Mouse (Mus musculus): ENCODE measurements around the gene Fam155a. TPM values are rescaled to one million over a fixed set of nuclear protein-coding genes. Genes with fewer than 3 reads are reported as not detected.

Gene Fam155a
- polyA plus RNA-seq, 1 experiment from 2014 or later = 1.0 TPM

DNA sequence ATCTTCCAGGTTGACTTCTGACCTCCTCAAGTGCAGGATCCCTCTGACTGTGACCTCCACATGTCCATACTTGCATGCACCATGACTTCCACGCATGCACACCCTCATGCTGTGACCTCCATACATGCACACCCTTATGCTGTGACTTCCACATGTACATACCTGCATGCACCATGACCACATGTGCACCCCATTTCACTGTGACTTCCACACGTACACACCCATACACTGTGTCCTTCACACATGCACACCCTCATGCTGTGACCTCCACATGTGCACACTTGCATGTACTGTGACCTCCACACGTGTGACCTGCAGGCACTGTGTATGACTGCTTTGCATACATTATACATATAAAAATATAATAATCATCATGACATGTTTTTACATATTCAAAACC lies 570.9 kb downstream of the Fam155a start:
- Histone ChIP-seq H3K27me3 (no peaks in the 10 kb centered on the region), H3K4me1 (0 out of 2 replicates have a peak, but pooled peaks cover 7% of the 10 kb centered on the region), H3K36me3 (no peaks in the 10 kb centered on the region), H3K27ac (no peak overlapping the region), H3K9ac (no peak overlapping the region), H3K4me3 (no peak overlapping the region), H3K4me2 (no peak overlapping the region), H3K9me3 (no peaks in the 10 kb centered on the region)
- no peak for ATAC-seq (ENCODE audit: insufficient number of reproducible peaks, insufficient read depth, low FRiP score, low TSS enrichment, low read depth)
- 79% methylated on average over 3 of the region's 3 CpGs for WGBS

DNA sequence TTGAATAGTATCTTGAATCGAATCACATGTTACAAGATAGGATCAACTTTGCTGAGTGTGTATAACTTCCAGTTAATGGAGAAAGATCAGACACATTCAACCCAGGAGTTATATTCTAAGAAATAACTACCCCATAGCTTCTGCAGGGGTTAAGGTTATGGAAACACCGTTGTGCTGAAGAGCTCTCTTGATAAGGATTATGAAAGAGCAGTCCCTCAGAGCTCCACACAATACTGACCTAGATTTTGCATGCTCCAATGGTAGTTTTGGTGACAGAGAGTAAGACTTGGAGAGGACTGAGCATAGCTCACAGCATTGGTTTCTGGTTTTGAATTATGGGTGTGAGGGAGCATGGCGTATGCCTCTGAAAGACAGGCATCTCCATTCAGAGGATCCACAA lies 579.3 kb downstream of the Fam155a start:
- Histone ChIP-seq H3K36me3 (no peaks in the 10 kb centered on the region), H3K4me2 (no peak overlapping the region), H3K9ac (no peak overlapping the region), H3K27ac (no peak overlapping the region), H3K4me3 (no peak overlapping the region), H3K4me1 (no peaks in the 10 kb centered on the region), H3K9me3 (no peaks in the 10 kb centered on the region), H3K27me3 (no peaks in the 10 kb centered on the region)
- ATAC-seq (ENCODE audit: insufficient number of reproducible peaks, insufficient read depth, low FRiP score, low TSS enrichment, low read depth) = no peak
- 85% methylated on average over 3 of the region's 3 CpGs for WGBS

- H3K27me3 ChIP-seq = no peaks in the 10 kb centered on the region
- H3K4me1 ChIP-seq = no peaks in the 10 kb centered on the region
- H3K36me3 ChIP-seq = no peaks in the 10 kb centered on the region
- no peak overlapping the region for H3K4me3 ChIP-seq
- whole genome bisulfite sequencing = 42% methylated on average over 4 of the region's 4 CpGs
- no peak overlapping the region for H3K9ac ChIP-seq
- no peak overlapping the region for H3K27ac ChIP-seq
- no peak for ATAC-seq (ENCODE audit: insufficient number of reproducible peaks, insufficient read depth, low FRiP score, low TSS enrichment, low read depth)
- no peak overlapping the region for H3K4me2 ChIP-seq
- H3K9me3 ChIP-seq = no peaks in the 10 kb centered on the region
Measured at GRCm38 (mm10) chr8:9188616-9189015, 582.3 kb downstream of the Fam155a start.

- Histone ChIP-seq H3K36me3 (no peaks in the 10 kb centered on the region), H3K9ac (no peak overlapping the region), H3K4me1 (no peaks in the 10 kb centered on the region), H3K4me3 (no peak overlapping the region), H3K9me3 (no peaks in the 10 kb centered on the region), H3K4me2 (no peak overlapping the region), H3K27me3 (no peaks in the 10 kb centered on the region), H3K27ac (no peak overlapping the region)
- no peak for ATAC-seq (ENCODE audit: insufficient number of reproducible peaks, insufficient read depth, low FRiP score, low TSS enrichment, low read depth)
- WGBS = 55% methylated on average over 2 of the region's 2 CpGs
Measured at GRCm38 (mm10) chr8:9185200-9185599, 585.8 kb downstream of the Fam155a start.

GRCm38 (mm10) chr8:9182461-9182860 lies 588.5 kb downstream of the Fam155a start:
- H3K4me2 ChIP-seq = no peak overlapping the region
- no peaks in the 10 kb centered on the region for H3K4me1 ChIP-seq
- H3K9ac ChIP-seq = no peak overlapping the region
- 85% methylated on average over 7 of the region's 7 CpGs for WGBS
- no peaks in the 10 kb centered on the region for H3K9me3 ChIP-seq
- ATAC-seq (ENCODE audit: insufficient number of reproducible peaks, insufficient read depth, low FRiP score, low TSS enrichment, low read depth) = no peak
- H3K36me3 ChIP-seq = no peaks in the 10 kb centered on the region
- no peak overlapping the region for H3K4me3 ChIP-seq
- no peak overlapping the region for H3K27ac ChIP-seq
- H3K27me3 ChIP-seq = no peaks in the 10 kb centered on the region

DNA sequence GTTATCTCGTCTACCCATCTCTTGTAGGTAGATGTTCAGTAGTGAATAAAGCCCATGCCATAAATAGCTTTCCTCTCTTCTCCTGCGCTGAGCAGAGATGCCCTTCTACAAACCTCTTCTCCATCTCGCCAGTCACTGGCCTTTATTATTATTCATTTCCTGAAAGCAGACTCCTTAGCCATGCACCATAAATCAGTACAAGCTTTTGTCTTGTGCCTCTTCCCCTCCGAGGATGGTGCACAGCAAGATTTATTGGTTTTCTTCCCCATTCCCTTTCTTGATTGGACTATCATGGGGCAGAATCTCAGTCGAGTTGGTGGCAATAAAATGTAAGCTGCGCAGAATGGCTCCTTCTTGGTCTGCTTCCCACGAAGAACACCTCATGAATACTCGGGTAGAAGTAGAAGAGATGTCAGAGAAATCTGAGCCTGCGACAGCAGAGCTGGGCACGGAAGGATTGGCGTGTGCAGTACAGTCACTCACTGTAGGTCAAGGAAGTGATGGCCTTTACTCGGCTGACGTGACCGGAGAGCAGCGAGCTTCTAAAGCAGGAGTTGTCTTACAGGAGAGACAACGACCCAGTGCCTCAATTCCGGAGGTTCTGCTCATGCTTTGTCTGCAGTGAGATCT lies 590.2 kb downstream of the Fam155a start:
- WGBS = 87% methylated on average over 17 of the region's 17 CpGs
- ATAC-seq (ENCODE audit: insufficient number of reproducible peaks, insufficient read depth, low FRiP score, low TSS enrichment, low read depth) = no peak
- H3K4me1 ChIP-seq = no peaks in the 10 kb centered on the region
- H3K27ac ChIP-seq = no peak overlapping the region
- H3K4me3 ChIP-seq = no peak overlapping the region
- no peak overlapping the region for H3K4me2 ChIP-seq
- no peaks in the 10 kb centered on the region for H3K27me3 ChIP-seq
- no peak overlapping the region for H3K9ac ChIP-seq
- no peaks in the 10 kb centered on the region for H3K36me3 ChIP-seq
- H3K9me3 ChIP-seq = no peaks in the 10 kb centered on the region

DNA sequence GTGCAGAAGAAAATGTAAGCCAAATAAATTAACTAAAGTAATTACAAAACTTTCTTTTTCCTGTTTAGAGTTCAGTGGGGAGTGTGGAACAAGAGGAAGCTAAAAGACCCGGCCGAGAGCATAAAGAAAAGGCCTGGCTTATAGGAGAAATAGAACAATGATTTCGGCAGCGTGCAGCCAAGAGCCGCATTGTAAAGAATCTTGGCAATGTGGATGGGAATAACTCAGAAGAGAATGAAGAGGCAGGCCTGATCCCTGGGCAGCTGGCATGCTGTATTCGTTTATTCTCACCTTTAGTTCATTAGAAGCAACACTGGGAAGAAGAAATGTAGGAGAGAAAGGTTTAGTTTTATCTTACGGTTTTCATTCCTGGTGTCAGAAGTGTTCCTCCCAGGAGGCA lies 594.0 kb downstream of the Fam155a start:
- Histone ChIP-seq H3K9me3 (no peaks in the 10 kb centered on the region), H3K27ac (no peak overlapping the region), H3K36me3 (no peaks in the 10 kb centered on the region), H3K27me3 (no peaks in the 10 kb centered on the region; the same call in 1 of the 2 replicates), H3K4me3 (no peak overlapping the region), H3K4me1 (no peaks in the 10 kb centered on the region), H3K9ac (no peak overlapping the region), H3K4me2 (no peak overlapping the region)
- 69% methylated on average over 7 of the region's 7 CpGs for WGBS
- ATAC-seq (ENCODE audit: insufficient number of reproducible peaks, insufficient read depth, low FRiP score, low TSS enrichment, low read depth) = no peak

GRCm38 (mm10) chr8:9174865-9175565 lies 595.9 kb downstream of the Fam155a start:
- H3K36me3 ChIP-seq = no peaks in the 10 kb centered on the region
- no peak for ATAC-seq (ENCODE audit: insufficient number of reproducible peaks, insufficient read depth, low FRiP score, low TSS enrichment, low read depth)
- no peak overlapping the region for H3K4me3 ChIP-seq
- H3K4me2 ChIP-seq = no peak overlapping the region
- no peaks in the 10 kb centered on the region; the same call in 1 of the 2 replicates for H3K27me3 ChIP-seq
- no peaks in the 10 kb centered on the region for H3K9me3 ChIP-seq
- no peak overlapping the region for H3K27ac ChIP-seq
- no peak overlapping the region for H3K9ac ChIP-seq
- H3K4me1 ChIP-seq = no peaks in the 10 kb centered on the region
- WGBS = 25% methylated on average over 9 of the region's 9 CpGs

GRCm38 (mm10) chr8:9171848-9172247 lies 599.1 kb downstream of the Fam155a start:
- Histone ChIP-seq H3K27ac (no peak overlapping the region), H3K9ac (no peak overlapping the region), H3K36me3 (no peaks in the 10 kb centered on the region), H3K4me3 (no peak overlapping the region), H3K4me1 (no peaks in the 10 kb centered on the region), H3K9me3 (no peaks in the 10 kb centered on the region), H3K27me3 (no peaks in the 10 kb centered on the region; the same call in 1 of the 2 replicates), H3K4me2 (no peak overlapping the region)
- WGBS = 62% methylated on average over 5 of the region's 5 CpGs
- ATAC-seq (ENCODE audit: insufficient number of reproducible peaks, insufficient read depth, low FRiP score, low TSS enrichment, low read depth) = no peak

GRCm38 (mm10) chr8:9167995-9168394 lies 603.0 kb downstream of the Fam155a start:
- Histone ChIP-seq H3K27me3 (no peaks in the 10 kb centered on the region), H3K4me1 (no peaks in the 10 kb centered on the region), H3K27ac (no peak overlapping the region), H3K36me3 (no peaks in the 10 kb centered on the region), H3K9ac (no peak overlapping the region), H3K4me2 (no peak overlapping the region), H3K9me3 (no peaks in the 10 kb centered on the region), H3K4me3 (no peak overlapping the region)
- WGBS = 57% methylated on average over 10 of the region's 10 CpGs
- no peak for ATAC-seq (ENCODE audit: insufficient number of reproducible peaks, insufficient read depth, low FRiP score, low TSS enrichment, low read depth)

DNA sequence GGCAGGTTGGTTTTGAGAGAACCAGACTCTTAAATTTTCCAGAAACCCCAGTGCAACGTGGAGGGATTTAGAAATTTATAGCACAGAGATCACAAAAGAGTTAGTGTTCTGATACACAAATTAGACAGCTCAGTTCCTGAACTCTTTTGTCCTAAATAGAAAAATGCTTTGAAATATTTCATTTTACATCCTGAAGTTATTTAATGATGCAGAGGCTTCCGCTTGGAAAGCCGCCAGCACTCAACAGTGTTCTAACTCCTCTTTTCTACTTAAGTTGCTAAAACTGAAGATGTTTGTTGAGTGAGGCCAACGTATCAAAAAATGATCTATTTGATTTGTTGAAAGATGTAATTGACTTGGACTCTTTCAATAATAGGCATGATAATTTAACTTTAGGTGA lies 609.4 kb downstream of the Fam155a start:
- Histone ChIP-seq H3K36me3 (no peaks in the 10 kb centered on the region), H3K9ac (no peak overlapping the region), H3K4me1 (peaks cover 16% of the 10 kb centered on the region; the same call in 1 of the 2 replicates), H3K27me3 (no peaks in the 10 kb centered on the region), H3K4me2 (no peak overlapping the region), H3K4me3 (no peak overlapping the region), H3K9me3 (no peaks in the 10 kb centered on the region), H3K27ac (no peak overlapping the region)
- WGBS = 80% methylated on average over 4 of the region's 4 CpGs
- ATAC-seq (ENCODE audit: insufficient number of reproducible peaks, insufficient read depth, low FRiP score, low TSS enrichment, low read depth) = no peak

GRCm38 (mm10) chr8:9159322-9159721 lies 611.6 kb downstream of the Fam155a start:
- 59% methylated on average over 7 of the region's 7 CpGs for WGBS
- H3K27me3 ChIP-seq = no peaks in the 10 kb centered on the region
- no peak overlapping the region for H3K4me3 ChIP-seq
- ATAC-seq (ENCODE audit: insufficient number of reproducible peaks, insufficient read depth, low FRiP score, low TSS enrichment, low read depth) = no peak
- H3K9ac ChIP-seq = no peak overlapping the region
- no peak overlapping the region for H3K4me2 ChIP-seq
- H3K36me3 ChIP-seq = no peaks in the 10 kb centered on the region
- H3K27ac ChIP-seq = no peak overlapping the region
- peaks cover 16% of the 10 kb centered on the region; the same call in 1 of the 2 replicates for H3K4me1 ChIP-seq
- no peaks in the 10 kb centered on the region for H3K9me3 ChIP-seq
